ENCODE assay signal across 17 mouse cellular contexts in the genomic region with DNA sequence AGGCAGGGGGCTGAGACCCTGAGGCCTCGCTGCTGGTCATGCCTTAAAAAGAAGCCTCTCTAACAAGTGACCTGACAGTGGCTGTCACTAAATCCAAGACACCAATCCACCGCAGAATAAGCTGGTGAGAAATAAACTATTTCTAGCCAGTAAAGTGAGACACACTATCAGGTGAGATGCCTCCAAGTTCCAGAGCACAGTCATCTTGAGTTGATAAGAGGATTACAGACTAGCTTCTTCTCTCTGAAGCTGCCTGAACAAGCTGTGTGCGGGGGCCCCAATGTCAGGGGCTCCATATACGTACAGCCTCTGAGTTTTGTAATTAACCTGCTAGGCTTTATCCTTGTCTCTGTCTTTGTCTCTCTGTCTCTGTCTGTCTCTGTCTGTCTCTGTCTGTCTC.
"Had no signal": no experiment of that assay in that cellular context is flagged by ENCODE, and none has a peak within 500 bp of the region (broad histone marks: within the 10 kb centered on the region; RNA-seq: fewer than 3 reads in every experiment).

No protein-coding gene starts in this region.

- H3K4me3 ChIP-seq: lung, embryonic 15.5 days; midbrain, embryonic 13.5 days; midbrain, embryonic 15.5 days; neural tube, embryonic 12.5 days; stomach, embryonic 15.5 days had no signal

- H3K9ac ChIP-seq: lung, embryonic 15.5 days; midbrain, embryonic 13.5 days; midbrain, embryonic 15.5 days; neural tube, embryonic 12.5 days; stomach, embryonic 15.5 days had no signal

- H3K27me3 ChIP-seq: lung, embryonic 15.5 days; megakaryocyte, embryonic 14.5 days; midbrain, embryonic 13.5 days; midbrain, embryonic 15.5 days; neural tube, embryonic 12.5 days; stomach, embryonic 15.5 days had no signal

- H3K4me2 ChIP-seq: lung, embryonic 15.5 days; midbrain, embryonic 11.5 days; midbrain, embryonic 13.5 days; midbrain, embryonic 15.5 days; neural tube, embryonic 12.5 days; stomach, embryonic 15.5 days had no signal

- H3K27ac ChIP-seq: lung, embryonic 15.5 days; macrophage; midbrain, embryonic 13.5 days; midbrain, embryonic 15.5 days; neural tube, embryonic 12.5 days; stomach, embryonic 15.5 days; stomach, postnatal 0 days had no signal

- ATAC-seq: lung, postnatal 0 days; midbrain, embryonic 13.5 days; midbrain, embryonic 15.5 days had no signal

- H3K9me3 ChIP-seq: lung, embryonic 15.5 days; megakaryocyte, embryonic 14.5 days; midbrain, embryonic 13.5 days; midbrain, embryonic 15.5 days; neural tube, embryonic 12.5 days; stomach, embryonic 15.5 days had no signal

- DNase-seq: lung, adult 2 months; lung, postnatal 14 days; lung, postnatal 36 days; right cerebral cortex, postnatal 14 days; thymus, adult 2 months; thymus, postnatal 25 days; thymus, postnatal 4 days had no signal

- H3K36me3 ChIP-seq: lung, embryonic 15.5 days; midbrain, embryonic 13.5 days; midbrain, embryonic 15.5 days; neural tube, embryonic 12.5 days; stomach, embryonic 15.5 days had no signal
